Mouse (Mus musculus) kidney, adult 18-20 months (tissue): ENCODE data around the gene Prss32.

Experiments
- DNase-seq: peaks from one replicate; pipeline ENCODE4 v3.0.0; 2021

The Prss32 gene

GRCm38 (mm10) chr17:23843812-23844273, at the start of gene Prss32, which contains the start of gene Prss41:
Prss32 (plus strand) TSS chr17:23843855.
Prss41 (minus strand) TSS chr17:23844172.
- DNase-seq, result peak; percentile 61

- DNase-seq, result no peak
Observed at GRCm38 (mm10) chr17:23795323-23795722, 48.3 kb upstream of the Prss32 start.

DNA sequence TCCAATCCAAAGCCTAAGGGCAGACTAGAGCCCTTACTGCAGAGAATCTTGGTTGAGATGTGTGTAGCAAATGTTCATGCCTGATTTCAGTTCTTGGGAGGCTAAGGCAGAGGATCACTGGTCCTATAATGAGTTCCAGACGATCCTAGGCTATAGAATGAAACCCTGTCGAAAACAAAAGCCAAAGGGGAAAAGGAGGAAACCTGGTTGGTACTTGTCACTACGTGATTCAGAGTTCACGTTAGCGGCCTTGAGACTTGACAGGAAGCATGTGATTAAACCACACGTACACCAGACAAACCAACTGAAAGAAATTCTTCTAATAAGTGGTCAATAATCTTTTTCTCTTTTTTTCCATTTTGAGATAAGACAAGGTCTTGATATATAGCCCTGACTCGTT, 46.3 kb upstream of the Prss32 start:
- DNase-seq, result no peak

- no peak for DNase-seq
Observed at GRCm38 (mm10) chr17:23801627-23802026, 42.0 kb upstream of the Prss32 start.

DNA sequence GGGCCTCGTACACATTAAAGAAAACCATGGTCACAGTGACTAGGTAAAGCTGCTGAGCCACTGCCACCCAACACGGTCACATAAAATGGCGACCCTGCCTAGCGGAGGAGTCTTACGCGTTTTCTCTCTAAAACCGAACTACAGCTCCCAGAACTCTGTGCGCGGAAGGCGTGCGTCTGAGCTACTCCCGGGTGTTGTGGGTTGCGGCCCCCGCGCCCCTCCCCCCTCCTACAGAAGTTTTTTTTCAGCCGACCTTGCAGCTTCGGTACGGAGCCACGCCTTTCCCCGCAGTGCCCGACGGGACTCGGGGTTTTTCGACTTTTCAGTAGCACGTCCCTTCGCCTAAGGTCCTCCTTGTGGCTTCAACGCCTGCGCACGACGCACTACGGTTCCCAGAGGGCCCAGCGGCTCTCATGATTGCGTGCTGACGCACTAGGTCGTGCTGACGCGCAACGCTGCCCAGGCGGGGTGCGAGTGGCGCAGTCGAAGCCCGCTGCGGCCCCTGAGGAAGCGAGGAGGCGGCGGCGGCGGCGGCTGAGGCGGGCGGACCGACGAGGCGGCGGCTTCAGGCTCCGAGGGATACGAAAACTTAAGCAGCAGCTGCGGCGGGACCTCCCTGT, 40.8 kb upstream of the Prss32 start:
- peak; percentile 96 for DNase-seq

GRCm38 (mm10) chr17:23803366-23804041, 40.2 kb upstream of the Prss32 start:
- no peak for DNase-seq

GRCm38 (mm10) chr17:23804426-23805085, 39.1 kb upstream of the Prss32 start:
- no peak for DNase-seq

- DNase-seq, result peak; percentile 71
Observed at GRCm38 (mm10) chr17:23806867-23807266, 36.8 kb upstream of the Prss32 start.

DNA sequence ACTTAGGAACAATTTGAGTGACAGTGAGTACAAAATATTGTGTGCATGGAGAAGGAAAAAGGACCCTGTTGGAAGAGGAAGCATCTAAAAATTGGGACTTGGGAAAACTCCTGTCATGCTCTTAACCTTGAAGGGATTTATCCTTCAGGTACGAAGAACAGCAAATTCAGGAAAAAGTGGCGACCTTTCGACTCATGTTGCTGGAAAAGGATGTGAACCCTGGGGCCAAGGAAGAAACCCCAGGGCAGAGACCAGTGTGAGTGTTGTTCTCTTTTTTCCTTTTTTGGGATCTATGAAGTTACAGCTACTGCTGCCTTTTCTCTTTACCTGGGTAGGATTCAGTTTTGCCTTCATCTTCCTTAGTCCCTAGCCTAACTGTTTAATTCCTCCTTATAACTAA, 35.7 kb upstream of the Prss32 start:
- DNase-seq, result no peak

DNA sequence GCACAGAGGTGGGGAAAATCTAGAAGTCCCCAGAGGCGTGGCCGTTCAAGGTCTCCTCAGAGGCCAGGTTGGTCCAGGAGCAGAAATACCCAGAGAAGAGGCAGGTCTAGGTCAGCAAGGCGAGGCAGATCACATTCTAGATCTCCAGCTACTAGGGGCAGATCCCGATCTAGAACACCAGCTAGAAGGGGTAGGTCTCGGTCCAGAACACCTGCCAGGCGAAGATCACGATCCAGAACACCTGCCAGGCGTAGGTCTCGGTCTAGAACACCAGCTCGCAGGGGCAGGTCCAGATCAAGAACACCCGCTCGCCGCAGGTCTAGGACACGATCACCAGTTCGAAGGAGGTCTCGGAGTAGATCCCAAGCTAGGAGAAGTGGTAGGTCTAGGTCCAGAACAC, 28.0 kb upstream of the Prss32 start:
- DNase-seq, result no peak

- no peak for DNase-seq
Observed at GRCm38 (mm10) chr17:23818579-23818978, 25.1 kb upstream of the Prss32 start.

- no peak for DNase-seq
Observed at GRCm38 (mm10) chr17:23819235-23819634, 24.4 kb upstream of the Prss32 start.

DNA sequence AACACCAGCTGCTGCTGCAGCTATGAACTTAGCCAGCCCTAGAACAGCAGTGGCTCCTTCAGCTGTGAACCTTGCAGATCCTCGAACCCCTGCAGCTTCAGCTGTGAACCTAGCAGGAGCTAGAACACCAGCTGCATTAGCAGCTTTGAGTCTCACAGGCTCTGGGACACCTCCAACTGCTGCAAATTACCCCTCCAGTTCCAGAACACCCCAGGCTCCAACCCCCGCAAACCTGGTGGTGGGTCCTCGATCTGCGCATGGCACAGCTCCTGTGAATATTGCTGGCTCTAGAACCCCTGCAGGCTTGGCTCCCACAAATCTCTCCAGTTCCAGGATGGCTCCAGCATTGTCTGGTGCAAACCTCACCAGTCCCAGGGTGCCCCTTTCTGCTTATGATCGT, 22.9 kb upstream of the Prss32 start:
- DNase-seq, result no peak

- DNase-seq, result no peak
Observed at GRCm38 (mm10) chr17:23822094-23822493, 21.6 kb upstream of the Prss32 start.

DNA sequence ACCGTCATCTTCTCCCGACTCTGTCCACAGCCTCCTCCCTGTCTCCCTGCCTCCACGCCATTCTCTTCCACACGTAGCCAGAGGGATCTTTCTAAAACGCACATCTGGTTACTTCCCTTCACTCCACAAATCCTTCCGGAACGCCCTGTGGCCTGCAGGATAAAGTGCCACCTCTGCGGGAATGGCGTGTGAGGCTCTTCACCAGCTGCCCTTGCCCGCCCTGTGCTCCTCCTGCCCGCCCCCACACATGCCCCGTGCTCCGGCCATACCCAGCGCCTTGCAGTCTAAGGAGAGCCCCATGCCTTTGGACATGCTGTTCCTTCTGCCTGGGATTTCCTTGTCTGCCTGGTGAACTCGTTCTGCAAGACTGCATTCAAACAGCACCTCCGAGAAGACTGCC, 20.6 kb upstream of the Prss32 start:
- no peak for DNase-seq

GRCm38 (mm10) chr17:23823614-23824013, 20.0 kb upstream of the Prss32 start:
- no peak for DNase-seq

DNA sequence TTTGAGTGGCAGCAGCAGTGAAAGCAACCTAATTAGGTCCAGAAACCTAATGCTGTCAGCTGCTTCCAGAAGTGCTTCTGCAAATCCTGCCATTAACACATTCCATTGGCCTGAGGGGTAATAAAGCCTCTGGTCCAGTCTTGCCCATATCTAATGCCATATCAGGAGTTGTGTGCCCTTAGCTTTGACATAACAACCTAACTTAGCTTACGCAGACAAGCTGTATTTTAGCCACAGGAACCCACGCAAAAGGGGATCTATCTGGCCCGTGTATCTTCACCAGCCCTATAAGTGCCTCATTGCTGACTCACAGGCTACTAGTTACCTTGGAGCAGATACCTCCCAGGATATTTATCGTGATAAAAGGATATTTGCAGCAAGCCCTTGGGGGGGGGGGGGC, 18.1 kb upstream of the Prss32 start:
- no peak for DNase-seq

DNA sequence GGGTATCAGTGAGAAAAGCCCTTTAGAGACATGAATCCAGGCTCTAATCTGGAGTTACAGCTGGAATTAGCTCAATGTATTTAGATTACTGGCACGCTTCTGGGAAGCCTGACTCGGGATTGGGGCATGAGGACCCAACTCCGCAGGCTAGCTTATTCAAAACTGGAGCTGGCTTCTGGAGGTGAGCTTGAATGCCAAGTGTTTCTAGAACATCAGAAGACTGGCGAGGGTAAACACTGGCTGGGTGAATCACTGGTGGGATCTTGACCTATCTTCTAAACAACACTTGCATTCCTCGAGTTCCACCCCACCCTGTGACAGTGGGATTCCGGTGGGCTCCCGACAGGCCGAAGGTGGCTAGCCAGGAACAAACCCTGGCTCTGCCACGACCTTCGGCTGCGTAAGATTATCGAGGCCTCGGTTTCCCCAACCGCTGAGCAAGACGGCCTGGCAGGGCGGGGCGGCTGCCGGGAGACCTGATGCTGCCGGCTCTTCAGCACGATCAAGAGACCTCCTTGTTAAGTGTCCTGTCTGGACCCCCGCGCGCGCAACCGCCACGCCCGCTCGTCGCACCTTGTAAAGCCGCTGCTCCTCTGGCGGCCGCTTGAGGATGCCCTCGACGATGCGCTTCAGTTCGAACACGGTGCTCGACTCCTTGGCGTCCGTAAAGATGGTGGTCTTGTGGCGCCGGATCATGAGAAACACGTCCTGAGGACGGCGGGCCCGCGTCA, 15.2 kb upstream of the Prss32 start:
- DNase-seq, result no peak

- peak; percentile 89 for DNase-seq
Observed at GRCm38 (mm10) chr17:23829064-23829619, 14.5 kb upstream of the Prss32 start, which contains the start of gene Elob. Elob (minus strand) TSS chr17:23829136.

DNA sequence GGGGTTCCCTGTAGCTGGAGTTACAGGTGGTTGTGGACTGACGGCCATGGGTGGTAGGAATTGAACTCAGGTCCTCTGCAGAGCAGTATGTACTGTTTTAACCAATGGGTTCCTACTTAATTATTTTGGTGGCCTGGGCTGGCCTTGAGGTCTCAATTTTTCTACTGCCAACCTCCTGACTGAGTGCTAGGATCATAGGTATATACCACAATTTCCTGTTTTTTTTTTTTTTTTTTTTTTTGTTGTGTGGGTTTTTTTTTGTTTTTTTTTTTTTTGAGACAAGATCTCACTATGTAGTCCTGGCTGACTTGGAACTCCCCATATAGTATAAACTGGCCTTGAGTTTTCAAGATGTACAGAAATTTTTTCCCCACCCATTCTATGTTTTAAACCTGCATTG, 12.5 kb upstream of the Prss32 start:
- DNase-seq, result no peak

DNA sequence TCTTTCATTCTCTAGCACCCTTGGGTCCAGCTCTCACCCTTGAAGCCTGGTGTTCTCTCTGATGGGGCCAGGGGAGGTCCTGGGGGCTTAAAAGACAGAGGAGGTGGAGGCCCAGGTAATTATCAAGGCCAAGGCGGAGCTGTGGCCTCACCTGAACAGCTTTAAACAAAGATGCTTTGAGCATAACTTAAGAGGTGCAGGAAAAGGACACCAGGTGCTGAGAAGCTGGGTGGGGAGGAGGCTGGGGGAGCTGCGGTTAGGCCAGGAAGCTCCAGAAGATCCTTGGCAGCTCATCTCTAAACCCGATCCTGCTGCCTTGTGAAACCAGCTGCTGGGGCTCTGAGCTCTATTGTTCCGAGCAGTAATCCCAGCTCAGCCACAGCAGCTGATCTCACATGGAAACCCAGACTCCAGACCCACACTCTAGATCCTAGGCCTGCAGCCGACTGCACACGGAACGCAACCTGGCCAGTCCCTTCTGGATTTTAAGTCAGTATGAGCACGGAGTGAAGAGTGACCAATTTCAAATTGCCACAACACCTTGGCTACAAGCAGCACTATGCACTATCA, 7.6 kb upstream of the Prss32 start, which contains the start of gene Prss33:
Gene Prss33, minus strand, starts transcription at position 51 of the 570 bp plus-strand sequence.
- no peak for DNase-seq

GRCm38 (mm10) chr17:23841145-23841544, 2.5 kb upstream of the Prss32 start:
- DNase-seq, result peak; percentile 74
